Mouse (Mus musculus) intestine, embryonic 15.5 days (tissue): ENCODE results near the gene Boll. TPM values are rescaled to one million over a fixed set of nuclear protein-coding genes. Genes with fewer than 3 reads are reported as not detected.

Source experiments
- ATAC-seq: fragments of 200-750 bp; cut with Nextera tagmentation; 2 replicates; pipeline ENCODE4 v1.8.0; 2017; ENCODE audit warnings: moderate TSS enrichment, moderate library complexity
- H3K27ac ChIP-seq: fragments of 300-500 bp; sonication (generic); 2 replicates; pipeline ENCODE4 v1.5.1; 2015; ENCODE audit warnings: mild to moderate bottlenecking, inconsistent platforms
- H3K27me3 ChIP-seq: fragments of 300-500 bp; sonication (generic); replicated peaks from 2 replicates; pipeline ENCODE4 v1.6.1; 2015; ENCODE audit warnings: inconsistent platforms
- H3K36me3 ChIP-seq: fragments of 300-500 bp; sonication (generic); 2 replicates; pipeline ENCODE4 v1.6.1; 2015; ENCODE audit warnings: inconsistent platforms
- H3K4me1 ChIP-seq: fragments of 300-500 bp; sonication (generic); replicated peaks from 2 replicates; pipeline ENCODE4 v1.6.1; 2015; ENCODE audit warnings: inconsistent platforms
- H3K4me2 ChIP-seq: fragments of 300-500 bp; sonication (generic); replicated peaks from 2 replicates; pipeline ENCODE4 v1.6.1; 2015; ENCODE audit warnings: mild to moderate bottlenecking, inconsistent platforms
- H3K4me3 ChIP-seq: fragments of 300-500 bp; sonication (generic); replicated peaks from 2 replicates; pipeline ENCODE4 v1.5.1; 2015; ENCODE audit warnings: inconsistent platforms
- H3K9ac ChIP-seq: fragments of 300-500 bp; sonication (generic); 2 replicates; pipeline ENCODE4 v1.6.1; 2015; ENCODE audit warnings: inconsistent platforms
- H3K9me3 ChIP-seq: fragments of 300-500 bp; sonication (generic); 2 replicates; pipeline ENCODE4 v1.6.1; 2016; ENCODE audit warnings: inconsistent platforms
- WGBS: fragments of 180-500 bp; shearing (Covaris S2); methylation state at CpG from one replicate; pipeline ENCODE4 v1.1.7; 2015; 5-methylcytosine and 5-hydroxymethylcytosine counted together
- polyA plus RNA-seq: library from polyadenylated mRNA; unstranded; fragments of >200 nt; fragmentation: Nextera tagmentation; extraction: Ambion mirVana; gene quantifications from 2 replicates; pipeline ENCODE4 v1.2.1, GENCODE M21; 2015

Boll gene
- 0.53 and 1.1 TPM in 2 replicates for polyA plus RNA-seq

DNA sequence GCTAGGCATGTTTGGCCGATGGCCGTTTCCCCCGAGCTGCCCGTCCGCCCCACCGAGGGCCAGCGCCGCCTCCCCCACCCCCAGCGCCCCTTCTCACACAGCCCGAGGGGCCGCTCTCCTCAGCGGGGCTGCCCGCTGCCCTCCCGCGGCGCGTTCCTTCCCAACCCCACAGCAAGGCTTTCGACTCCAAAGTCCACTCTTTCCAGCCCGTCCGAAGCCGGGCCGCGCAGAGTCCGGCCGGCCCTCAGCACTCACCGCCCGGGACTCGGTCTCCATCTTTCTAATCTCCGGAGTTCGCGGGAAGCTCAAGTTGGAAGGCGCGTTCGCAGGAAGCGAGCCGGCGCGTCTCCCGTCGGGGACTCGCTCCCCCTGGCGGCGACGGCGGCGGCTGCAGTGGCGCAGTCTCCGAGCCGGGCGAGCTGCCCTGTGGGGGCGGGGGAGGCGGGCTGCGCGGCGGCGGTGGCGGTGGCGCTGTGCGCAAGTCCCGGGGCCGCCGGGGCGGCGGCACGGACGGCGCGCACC, at the start of gene Boll:
Gene Boll, minus strand, starts transcription at position 426 of the 522 bp plus-strand sequence.
- H3K4me1 ChIP-seq = 0 out of 2 replicates have a peak, but pooled peaks cover 3% of the 10 kb centered on the region
- H3K36me3 ChIP-seq = no peaks in the 10 kb centered on the region
- 12% methylated on average over 68 of the region's 68 CpGs for WGBS

DNA sequence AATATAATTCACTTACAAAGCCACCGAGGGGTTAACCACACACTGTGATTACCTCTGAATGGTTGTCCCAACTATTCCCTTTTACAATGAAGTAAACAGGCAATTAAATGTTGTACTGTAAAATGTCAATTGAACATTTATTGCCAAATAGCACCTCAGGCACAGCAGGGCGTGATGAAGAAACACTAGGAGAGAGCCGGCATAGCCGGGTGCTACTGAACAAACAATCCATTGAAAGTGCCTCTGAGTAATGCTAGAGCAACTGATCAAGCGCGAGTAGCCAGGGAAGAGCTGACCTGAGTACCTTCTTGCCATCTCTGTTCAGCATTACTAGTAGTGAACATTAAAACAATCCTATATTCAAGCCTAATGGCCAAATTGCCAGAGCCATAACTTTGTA, 49.3 kb upstream of the Boll start:
- no peaks in the 10 kb centered on the region for H3K4me1 ChIP-seq
- H3K4me3 ChIP-seq = no peak overlapping the region
- WGBS = 57% methylated on average over 6 of the region's 6 CpGs
- H3K27me3 ChIP-seq = no peaks in the 10 kb centered on the region
- H3K9ac ChIP-seq = no peak overlapping the region
- H3K27ac ChIP-seq = no peak overlapping the region
- no peak overlapping the region for H3K4me2 ChIP-seq
- no peaks in the 10 kb centered on the region for H3K9me3 ChIP-seq
- no peak for ATAC-seq
- H3K36me3 ChIP-seq = no peaks in the 10 kb centered on the region

More for the DNA sequence above, at the start of gene Boll:
- Histone ChIP-seq H3K27ac (no peak within 1 kb of the TSS), H3K9ac (0 out of 2 replicates have a peak within 1 kb of the TSS, but pooled peaks have one; percentile 20), H3K27me3 (peaks cover 19% of the 10 kb centered on the region), H3K9me3 (peaks cover 4% of the 10 kb centered on the region; the same call in 1 of the 2 replicates), H3K4me3 (peak within 1 kb of the TSS; percentile 49), H3K4me2 (peak within 1 kb of the TSS; percentile 83)
- ATAC-seq = peak; percentile 92

DNA sequence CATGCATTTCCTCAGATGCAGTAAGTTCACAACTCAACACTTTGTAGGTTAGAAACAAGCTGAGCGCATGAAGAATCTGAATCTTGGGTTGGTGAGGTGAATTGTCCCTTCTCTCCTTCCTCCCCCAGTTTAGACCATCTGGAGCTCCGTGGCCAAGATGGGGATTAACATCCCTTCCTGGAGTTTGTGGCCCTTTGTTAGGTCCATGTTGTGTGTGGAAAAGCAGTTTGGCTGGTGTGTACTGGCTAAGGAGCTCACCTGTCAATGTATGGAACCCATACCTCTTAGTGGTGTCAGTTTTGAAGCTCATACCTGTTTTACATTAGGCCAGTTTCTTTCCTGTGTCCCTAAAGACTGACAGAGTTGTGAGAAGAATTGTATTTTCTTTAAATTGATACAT, 47.8 kb upstream of the Boll start:
- H3K27me3 ChIP-seq = peaks cover 7% of the 10 kb centered on the region
- H3K4me1 ChIP-seq = 0 out of 2 replicates have a peak, but pooled peaks cover 5% of the 10 kb centered on the region
- H3K36me3 ChIP-seq = no peaks in the 10 kb centered on the region
- ATAC-seq = no peak
- no peaks in the 10 kb centered on the region for H3K9me3 ChIP-seq
- H3K27ac ChIP-seq = no peak overlapping the region
- WGBS = 82% methylated on average over 2 of the region's 2 CpGs
- no peak overlapping the region for H3K4me3 ChIP-seq
- H3K9ac ChIP-seq = no peak overlapping the region
- no peak overlapping the region for H3K4me2 ChIP-seq

DNA sequence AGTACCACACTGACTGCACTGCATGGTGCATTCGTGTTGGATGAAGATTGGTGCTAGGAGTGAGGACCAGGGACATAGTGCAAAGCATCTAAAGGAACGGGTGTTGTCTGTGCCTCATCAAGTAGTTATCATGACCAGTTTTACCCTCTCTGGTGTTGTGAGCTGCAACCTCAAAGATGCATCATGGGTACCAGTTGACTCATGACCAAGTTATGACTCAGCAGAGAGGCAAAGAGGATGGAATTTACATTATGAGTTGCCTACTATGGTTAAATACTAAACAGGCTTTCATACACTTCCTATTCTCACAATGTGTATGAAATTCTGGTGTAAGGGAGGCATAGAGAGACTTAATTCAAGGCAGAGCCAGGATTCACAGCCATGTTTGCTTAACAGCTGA, 47.4 kb upstream of the Boll start:
- Histone ChIP-seq H3K27ac (no peak overlapping the region), H3K36me3 (no peaks in the 10 kb centered on the region), H3K4me3 (no peak overlapping the region), H3K9ac (no peak overlapping the region), H3K4me1 (0 out of 2 replicates have a peak, but pooled peaks cover 5% of the 10 kb centered on the region), H3K9me3 (no peaks in the 10 kb centered on the region), H3K27me3 (peaks cover 11% of the 10 kb centered on the region), H3K4me2 (no peak overlapping the region)
- 86% methylated on average over 2 of the region's 2 CpGs for WGBS
- no peak for ATAC-seq

DNA sequence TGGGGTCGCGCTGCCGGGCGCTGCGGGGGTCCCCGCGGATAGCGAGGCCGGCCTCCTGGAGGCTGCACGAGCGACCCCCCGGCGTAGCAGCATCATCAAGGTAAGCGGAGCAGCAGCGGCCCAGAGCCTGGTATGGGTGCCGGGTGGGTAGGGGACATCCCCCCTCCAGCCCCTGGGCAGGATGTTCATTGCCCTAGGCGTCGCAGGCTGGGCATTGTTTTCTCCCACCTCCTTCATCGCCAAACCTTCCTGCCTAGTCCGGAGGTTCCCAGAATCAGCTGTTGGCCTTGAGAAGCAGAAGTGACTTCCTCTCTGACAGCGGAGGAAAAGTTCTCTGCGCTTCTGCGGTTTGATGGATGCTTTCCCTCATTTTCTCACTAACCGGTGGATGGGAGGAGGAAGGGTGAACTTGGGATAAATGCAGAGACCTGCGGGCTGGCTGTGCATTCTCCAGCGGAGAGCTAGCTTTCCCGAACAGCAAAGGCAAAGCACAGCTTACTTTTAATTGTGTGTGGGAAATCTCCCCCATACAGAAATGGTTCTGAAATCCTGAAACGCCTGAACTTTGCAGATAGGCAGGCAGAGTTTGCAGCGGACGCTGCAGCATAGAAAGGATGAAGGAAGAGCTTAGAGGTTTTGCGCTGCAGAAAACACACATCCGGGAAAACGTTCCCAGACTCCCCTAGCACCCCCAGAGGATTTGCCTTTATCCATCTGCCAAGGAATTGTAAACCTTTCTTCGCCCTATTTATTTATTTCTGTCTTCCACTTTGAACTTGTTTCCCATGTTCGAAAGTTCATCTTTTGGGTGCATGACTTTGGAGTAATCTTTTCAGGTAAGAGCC, 43.5 kb upstream of the Boll start:
- Histone ChIP-seq H3K27me3 (peaks cover 11% of the 10 kb centered on the region), H3K36me3 (no peaks in the 10 kb centered on the region), H3K27ac (peak overlapping the region; percentile 51; the same call in 1 of the 2 replicates), H3K4me2 (peak overlapping the region; percentile 98), H3K9ac (peak overlapping the region; percentile 57), H3K4me3 (peak overlapping the region; percentile 66), H3K4me1 (peaks cover 12% of the 10 kb centered on the region), H3K9me3 (no peaks in the 10 kb centered on the region)
- 3% methylated on average over 32 of the region's 35 CpGs for WGBS
- ATAC-seq = peak; percentile 26

DNA sequence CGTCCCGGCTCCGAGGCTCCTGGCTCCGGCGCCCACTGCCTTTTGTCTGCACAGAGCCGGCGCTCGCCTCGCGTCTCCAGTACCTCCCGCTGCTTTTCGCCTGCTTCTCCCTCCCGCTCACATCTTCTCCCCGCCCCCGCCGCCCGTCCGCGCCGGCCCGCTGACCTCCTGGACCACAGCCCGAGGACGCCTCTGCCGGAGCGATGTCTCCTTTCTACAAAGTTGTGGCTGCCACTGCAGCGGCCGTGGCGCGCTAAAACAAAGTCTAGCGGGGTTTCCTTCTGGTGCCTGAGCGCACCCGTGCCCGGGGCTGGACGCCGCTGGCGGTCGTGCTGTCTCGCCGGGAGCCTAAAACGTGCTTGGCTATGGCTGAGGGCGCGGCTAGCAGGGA, 42.7 kb upstream of the Boll start:
- Histone ChIP-seq H3K4me2 (peak overlapping the region; percentile 98), H3K27ac (peak overlapping the region; percentile 51; the same call in 1 of the 2 replicates), H3K27me3 (peaks cover 11% of the 10 kb centered on the region), H3K9ac (peak overlapping the region; percentile 57), H3K4me3 (peak overlapping the region; percentile 66), H3K36me3 (no peaks in the 10 kb centered on the region), H3K9me3 (no peaks in the 10 kb centered on the region), H3K4me1 (peaks cover 12% of the 10 kb centered on the region)
- WGBS = under 1% methylated on average over 42 of the region's 42 CpGs
- ATAC-seq = peak; percentile 77

DNA sequence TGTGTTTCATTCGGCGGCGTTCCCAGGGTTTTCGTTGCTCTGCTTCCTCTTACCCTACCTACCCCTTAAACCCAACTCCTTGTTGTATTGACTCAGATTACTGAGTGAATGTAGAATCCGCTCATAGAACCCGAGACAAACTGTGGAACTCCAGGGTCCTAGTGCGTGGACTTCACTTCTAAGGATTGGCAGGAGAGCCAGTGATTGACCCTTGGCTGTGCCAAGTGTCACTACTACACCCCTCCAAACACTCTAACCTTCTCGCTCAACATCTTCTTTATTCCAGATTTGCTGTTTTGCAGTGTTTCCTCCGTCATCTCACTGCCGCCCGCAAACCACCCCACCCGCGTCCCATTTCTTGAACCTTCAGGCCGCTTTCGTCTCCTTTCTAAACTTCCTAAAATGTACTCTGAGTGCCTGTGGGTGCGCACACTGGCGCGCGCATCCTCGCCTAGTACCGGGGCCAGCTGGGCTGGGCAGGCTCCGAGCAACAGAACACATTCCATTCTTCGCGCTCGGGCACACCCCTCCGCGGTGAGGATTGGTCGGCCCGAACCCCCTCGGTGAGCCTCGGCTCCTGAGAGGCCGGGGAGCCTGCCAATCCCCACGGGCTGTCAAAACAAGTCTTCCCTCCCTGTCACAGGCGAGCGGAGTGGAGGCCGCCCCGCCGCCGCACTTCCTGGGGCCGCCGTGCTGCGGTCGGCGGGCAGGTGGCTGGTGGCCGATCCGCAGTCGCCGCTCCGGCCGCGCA, 42.2 kb upstream of the Boll start, which contains the start of gene Plcl1:
Gene Plcl1, plus strand, starts transcription at position 650 of the 751 bp plus-strand sequence.
- WGBS = 4% methylated on average over 50 of the region's 51 CpGs
- peak; percentile 99 for ATAC-seq
- Histone ChIP-seq H3K36me3 (no peaks in the 10 kb centered on the region), H3K27ac (peak within 1 kb of the TSS; percentile 51; the same call in 1 of the 2 replicates), H3K9me3 (no peaks in the 10 kb centered on the region), H3K4me3 (peak within 1 kb of the TSS; percentile 66), H3K4me1 (peaks cover 12% of the 10 kb centered on the region), H3K4me2 (peak within 1 kb of the TSS; percentile 98), H3K9ac (peak within 1 kb of the TSS; percentile 57), H3K27me3 (peaks cover 11% of the 10 kb centered on the region)

DNA sequence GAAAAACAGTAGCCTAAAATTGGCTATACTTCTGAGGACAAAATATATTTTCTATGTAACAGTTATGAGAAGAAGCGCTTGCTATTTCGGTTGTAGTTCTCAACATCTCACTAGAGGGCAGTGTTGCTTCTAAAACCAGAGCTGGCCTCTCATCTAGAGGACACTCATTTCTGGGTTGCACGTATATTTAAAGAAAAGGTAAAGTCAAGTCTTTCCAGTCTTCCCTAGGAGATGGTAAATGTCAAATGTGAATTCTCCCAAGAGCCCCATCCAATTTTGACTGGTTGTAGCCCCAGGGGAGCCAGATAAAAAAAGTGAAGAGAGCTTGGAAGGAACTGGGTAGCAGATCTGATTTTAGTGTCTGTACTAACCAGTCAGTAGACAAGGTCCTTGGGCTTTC, 41.2 kb upstream of the Boll start:
- no peaks in the 10 kb centered on the region for H3K9me3 ChIP-seq
- peaks cover 11% of the 10 kb centered on the region for H3K27me3 ChIP-seq
- H3K9ac ChIP-seq = no peak overlapping the region
- under 1% methylated on average over 3 of the region's 3 CpGs for WGBS
- H3K4me3 ChIP-seq = no peak overlapping the region
- H3K4me2 ChIP-seq = no peak overlapping the region
- H3K4me1 ChIP-seq = peaks cover 12% of the 10 kb centered on the region
- ATAC-seq = no peak
- H3K36me3 ChIP-seq = no peaks in the 10 kb centered on the region
- no peak overlapping the region for H3K27ac ChIP-seq

DNA sequence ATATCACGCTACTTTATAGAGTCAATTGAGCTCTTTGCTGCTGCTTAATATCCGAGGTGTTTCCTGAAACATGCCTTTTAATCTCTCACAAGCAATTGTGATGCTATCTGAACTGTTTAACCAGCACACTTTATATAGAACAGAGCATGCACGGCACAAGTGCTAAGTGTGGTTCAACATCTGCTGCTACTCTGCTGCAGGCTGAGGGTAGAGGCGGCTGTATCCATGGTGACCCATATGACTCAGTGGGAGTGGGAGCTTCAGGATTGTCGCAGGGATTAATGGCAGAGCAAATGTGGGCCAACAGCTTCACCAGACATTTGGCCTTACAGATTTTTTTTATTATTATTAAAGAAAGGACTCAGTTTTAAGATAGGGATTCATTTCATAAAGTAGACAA, 36.6 kb upstream of the Boll start:
- peaks cover 2% of the 10 kb centered on the region; the same call in 1 of the 2 replicates for H3K4me1 ChIP-seq
- H3K27me3 ChIP-seq = no peaks in the 10 kb centered on the region; the same call in 1 of the 2 replicates
- no peak overlapping the region for H3K9ac ChIP-seq
- H3K27ac ChIP-seq = no peak overlapping the region
- 46% methylated on average over 5 of the region's 5 CpGs for WGBS
- no peak for ATAC-seq
- H3K36me3 ChIP-seq = no peaks in the 10 kb centered on the region
- no peak overlapping the region for H3K4me3 ChIP-seq
- no peaks in the 10 kb centered on the region for H3K9me3 ChIP-seq
- no peak overlapping the region for H3K4me2 ChIP-seq

DNA sequence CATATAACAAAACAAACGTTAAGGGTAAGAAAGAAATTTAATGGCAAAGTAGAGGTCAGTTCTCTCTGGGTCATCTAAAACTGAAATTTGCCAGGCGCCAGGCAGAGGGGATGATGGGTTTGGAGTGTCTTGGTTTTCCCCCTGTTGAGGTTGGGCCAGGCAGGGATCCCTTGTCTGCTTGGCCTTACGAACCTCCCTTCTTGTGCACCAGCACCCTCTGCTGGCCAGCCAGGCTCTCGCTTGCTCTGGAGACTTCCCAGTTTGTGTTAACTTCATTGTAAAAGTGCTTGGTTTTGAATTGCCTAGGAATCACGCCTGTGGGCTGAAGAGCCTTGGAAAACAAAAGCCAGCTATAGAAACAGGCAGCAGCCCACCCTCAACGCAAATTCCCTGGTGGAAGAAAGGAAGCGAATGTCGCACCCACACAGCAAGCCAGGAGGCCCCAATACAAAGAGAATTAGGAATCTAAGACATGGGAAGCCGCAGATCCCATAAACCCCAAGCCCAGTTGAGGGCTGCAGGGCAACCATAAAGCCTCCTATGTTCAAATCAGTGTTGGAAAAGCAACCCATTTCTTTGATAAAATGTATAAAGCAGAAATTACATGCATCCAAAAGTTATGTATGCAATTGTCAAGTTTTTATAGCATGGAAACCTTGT, 20.0 kb upstream of the Boll start:
- no peaks in the 10 kb centered on the region for H3K27me3 ChIP-seq
- no peak overlapping the region for H3K27ac ChIP-seq
- ATAC-seq = peak; percentile 77
- 18% methylated on average over 9 of the region's 9 CpGs for WGBS
- H3K4me2 ChIP-seq = no peak overlapping the region
- no peaks in the 10 kb centered on the region for H3K9me3 ChIP-seq
- H3K4me1 ChIP-seq = no peaks in the 10 kb centered on the region
- H3K9ac ChIP-seq = no peak overlapping the region
- no peaks in the 10 kb centered on the region for H3K36me3 ChIP-seq
- no peak overlapping the region for H3K4me3 ChIP-seq

DNA sequence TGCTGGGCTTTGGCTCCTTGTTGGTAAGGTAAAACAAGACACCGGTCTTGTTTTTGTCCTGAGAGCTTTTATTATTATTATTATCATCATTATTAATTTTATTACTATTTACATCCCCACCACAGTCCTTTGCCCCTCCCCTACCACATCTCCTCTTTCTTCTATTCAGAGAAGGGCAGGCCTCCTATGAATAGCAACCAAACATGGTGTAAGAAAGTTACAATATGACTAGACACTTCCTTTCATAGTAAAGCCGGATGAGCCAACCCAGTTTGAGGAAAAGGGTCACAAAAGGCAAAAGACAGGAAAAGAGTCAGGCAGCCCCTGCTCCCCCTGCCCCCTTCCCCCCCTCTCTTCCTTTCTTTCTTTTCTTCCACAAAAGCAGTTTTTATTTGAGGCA, 17.3 kb upstream of the Boll start:
- 80% methylated on average over 2 of the region's 2 CpGs for WGBS
- H3K27ac ChIP-seq = no peak overlapping the region
- H3K9me3 ChIP-seq = no peaks in the 10 kb centered on the region
- no peak for ATAC-seq
- H3K27me3 ChIP-seq = no peaks in the 10 kb centered on the region
- no peak overlapping the region for H3K4me2 ChIP-seq
- H3K4me3 ChIP-seq = no peak overlapping the region
- no peak overlapping the region for H3K9ac ChIP-seq
- H3K36me3 ChIP-seq = no peaks in the 10 kb centered on the region
- no peaks in the 10 kb centered on the region for H3K4me1 ChIP-seq
